In the genomic region with DNA sequence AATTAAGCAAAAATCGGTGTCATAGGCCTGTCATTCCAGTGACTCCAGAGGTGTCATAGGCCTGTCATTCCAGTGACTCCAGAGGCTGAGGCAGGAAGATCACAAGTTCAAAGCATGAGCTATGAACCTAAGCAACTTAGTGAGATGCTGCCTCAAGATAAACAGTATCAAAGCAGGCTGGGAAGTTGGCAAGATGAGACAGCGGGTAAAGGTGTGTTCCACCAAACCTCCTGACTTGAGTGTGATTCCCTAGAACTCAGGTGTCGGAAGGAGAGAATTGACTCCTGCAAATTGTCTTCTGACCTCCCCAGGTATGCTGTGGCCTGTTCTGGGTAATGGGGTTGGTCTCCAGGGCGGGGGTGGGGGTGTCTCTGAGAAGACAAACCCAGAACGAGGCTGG, we compare ENCODE assay signal across 8 mouse cellular contexts. TPM values are rescaled to one million over a fixed set of nuclear protein-coding genes. Genes with fewer than 3 reads are reported as not detected.
DNase-seq lines count a peak whose midpoint lies in the region; ATAC-seq lines count a peak whose summit lies in the region.

A gene (plus strand): TSS at position 130 of the 400 bp plus-strand sequence.

- WGBS in embryonic facial prominence, embryonic 14.5 days, result 76% methylated on average over 5 of the region's 5 CpGs
- WGBS in limb, embryonic 10.5 days, result 82% methylated on average over 5 of the region's 5 CpGs

- peaks cover 2% of the 10 kb centered on the region for H3K27me3 ChIP-seq in megakaryocyte, embryonic 14.5 days (replicated peaks)
- no peaks in the 10 kb centered on the region for H3K27me3 ChIP-seq in embryonic facial prominence, embryonic 14.5 days (replicated peaks; ENCODE audit: control insufficient read depth, insufficient read depth, low read length)
- no peaks in the 10 kb centered on the region for H3K27me3 ChIP-seq in limb, embryonic 10.5 days (ENCODE audit: low read depth, poor library complexity, severe bottlenecking)

- peaks cover 17% of the 10 kb centered on the region for H3K4me1 ChIP-seq in megakaryocyte, embryonic 14.5 days
- H3K4me1 ChIP-seq in embryonic facial prominence, embryonic 14.5 days (ENCODE audit: control insufficient read depth, insufficient read depth, low read length), result peaks cover 16% of the 10 kb centered on the region; the same call in 1 of the 2 replicates
- peaks cover 22% of the 10 kb centered on the region for H3K4me1 ChIP-seq in limb, embryonic 10.5 days

- no peak within 1 kb of the TSS for H3K9ac ChIP-seq in embryonic facial prominence, embryonic 14.5 days (ENCODE audit: low read depth, low read length)

- intact Hi-C loops in heart, postnatal 10 days (cut with DNase I), result no loop called here

- peaks cover 40% of the 10 kb centered on the region for H3K36me3 ChIP-seq in megakaryocyte, embryonic 14.5 days (replicated peaks; ENCODE audit: low read length)
- peaks cover 28% of the 10 kb centered on the region for H3K36me3 ChIP-seq in embryonic facial prominence, embryonic 14.5 days (ENCODE audit: control insufficient read depth, insufficient read depth, low read length)
- peaks cover 32% of the 10 kb centered on the region for H3K36me3 ChIP-seq in limb, embryonic 10.5 days

- H3K4me3 ChIP-seq in megakaryocyte, embryonic 14.5 days (replicated peaks), result peak within 1 kb of the TSS; percentile 38
- H3K4me3 ChIP-seq in embryonic facial prominence, embryonic 14.5 days (ENCODE audit: low read depth, low read length), result no peak within 1 kb of the TSS
- H3K4me3 ChIP-seq in limb, embryonic 10.5 days, result no peak within 1 kb of the TSS

- H3K9me3 ChIP-seq in megakaryocyte, embryonic 14.5 days, result no peaks in the 10 kb centered on the region
- H3K9me3 ChIP-seq in embryonic facial prominence, embryonic 14.5 days (ENCODE audit: control insufficient read depth, low read length), result no peaks in the 10 kb centered on the region
- H3K9me3 ChIP-seq in limb, embryonic 10.5 days (replicated peaks), result no peaks in the 10 kb centered on the region

- ATAC-seq in megakaryocyte, adult 5-6 weeks (ENCODE audit: poor library complexity, severe bottlenecking), result no peak
- ATAC-seq in embryonic facial prominence, embryonic 14.5 days (ENCODE audit: low read depth), result no peak
- no peak for ATAC-seq in neutrophil, adult 5-6 weeks (ENCODE audit: extremely low read depth, insufficient number of reproducible peaks, low FRiP score, poor library complexity, severe bottlenecking)

- peak within 1 kb of the TSS; percentile 67 for H3K27ac ChIP-seq in embryonic facial prominence, embryonic 14.5 days (replicated peaks; ENCODE audit: low read depth, low read length)
- no peak within 1 kb of the TSS for H3K27ac ChIP-seq in limb, embryonic 10.5 days

- H3K4me2 ChIP-seq in embryonic facial prominence, embryonic 14.5 days (ENCODE audit: low read depth, low read length), result no peak within 1 kb of the TSS

- DNase-seq in embryonic facial prominence, embryonic 14.5 days (ENCODE audit: low spot score), result no peak
- DNase-seq in heart, postnatal 10 days, result no peak
- DNase-seq in limb, embryonic 10.5 days (ENCODE audit: low spot score), result no peak
- no peak for DNase-seq in natural killer cell, adult 2 months (ENCODE audit: low spot score in 2 of 2)
- no peak for DNase-seq in lung, postnatal 4 days

RNA-seq across cellular contexts. Expression of the gene that starts here (rescaled TPM):
- 86.5 and 87.0 TPM in 2 replicates for polyA plus RNA-seq in megakaryocyte, embryonic 14.5 days (2012; ENCODE audit: insufficient read depth, low replicate concordance)
- total RNA-seq in megakaryocyte, adult 5-6 weeks (2015), result 14.0 and 24.6 TPM in 2 replicates
- 9.6 and 20.4 TPM in 2 replicates for total RNA-seq in megakaryocyte, adult 5-6 weeks (2017)
- polyA plus RNA-seq in embryonic facial prominence, embryonic 14.5 days (2014; fragmentation: Nextera tagmentation; extraction: Ambion mirVana), result 49.5 and 58.1 TPM in 2 replicates
- 10 to 100 TPM; 20.5 to 24.6 TPM for total RNA-seq in heart, postnatal 10 days (2021)
- 90.1 and 92.0 TPM in 2 replicates for polyA plus RNA-seq in limb, embryonic 10.5 days (2016; fragmentation: Nextera tagmentation; extraction: Ambion mirVana)
- 14.1 and 18.6 TPM in 2 replicates for total RNA-seq in neutrophil, adult 5-6 weeks (2017)
